Comparison of ENCODE assay signal across 7 mouse cellular contexts in the genomic region with DNA sequence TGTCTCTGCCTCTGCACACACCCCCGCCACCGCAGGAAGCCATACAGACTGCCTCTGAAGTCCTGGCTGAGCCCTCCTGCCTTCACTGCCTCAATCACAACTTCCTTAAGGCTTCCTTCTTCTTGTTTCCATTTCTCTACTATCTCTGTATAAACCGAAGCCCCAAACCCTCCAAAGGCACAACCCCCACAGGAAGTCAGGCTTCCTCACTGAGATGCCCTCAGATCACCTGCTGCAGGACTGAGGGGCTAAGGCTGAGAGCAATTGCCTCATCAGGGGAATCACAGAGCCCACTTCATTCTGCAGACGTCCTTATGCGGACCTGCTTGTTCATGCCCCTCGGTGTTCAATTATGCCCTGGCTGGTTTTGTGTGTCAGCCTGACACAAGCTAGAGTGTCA. TPM values are rescaled to one million over a fixed set of nuclear protein-coding genes. Genes with fewer than 3 reads are reported as not detected.
A peak's percentile ranks its signal among the peaks of the same experiment; 100 is the strongest.
DNase-seq lines count a peak whose midpoint lies in the region; ATAC-seq and TF ChIP-seq lines count a peak whose summit lies in the region.

No protein-coding gene starts in this region.

- peaks cover 7% of the 10 kb centered on the region; the same call in 1 of the 2 replicates for H3K4me1 ChIP-seq in neural tube, embryonic 11.5 days (ENCODE audit: control insufficient read depth, insufficient read depth, low read length)
- peaks cover 23% of the 10 kb centered on the region for H3K4me1 ChIP-seq in forebrain, embryonic 13.5 days
- H3K4me1 ChIP-seq in liver, embryonic 14.5 days (replicated peaks; ENCODE audit: control insufficient read depth in 2 of 2, insufficient read depth in 2 of 2, low read length in 1 of 2): peaks cover 0 to 12% of the 10 kb centered on the region in 2 experiments; a peak in 2 of 4 replicates

- TF ChIP-seq EP300 in liver, embryonic 14.5 days (IDR thresholded peaks at IDR 0.05; ENCODE audit: low read depth): no peak

- DNase-seq in neural tube, embryonic 11.5 days (ENCODE audit: low spot score): no peak
- DNase-seq in neural tube, embryonic 10.5 days (ENCODE audit: extremely low spot score, low spot score): no peak
- no peak for DNase-seq in liver, embryonic 14.5 days (ENCODE audit: low read depth in 3 of 3, low spot score in 3 of 3)
- peak; percentile 10 to 23 for DNase-seq in thymus, postnatal 36 days
- no peak for DNase-seq in left cerebral cortex, adult 11 months (ENCODE audit: low spot score)
- no peak for DNase-seq in right cerebral cortex, postnatal 36 days (ENCODE audit: low spot score in 2 of 2)

- H3K9me3 ChIP-seq in neural tube, embryonic 11.5 days (ENCODE audit: control insufficient read depth, low read length): no peaks in the 10 kb centered on the region
- no peaks in the 10 kb centered on the region for H3K9me3 ChIP-seq in forebrain, embryonic 13.5 days (replicated peaks)
- no peaks in the 10 kb centered on the region for H3K9me3 ChIP-seq in liver, embryonic 14.5 days (ENCODE audit: control insufficient read depth, low read length)

- whole genome bisulfite sequencing in neural tube, embryonic 11.5 days: 90% methylated on average over 6 of the region's 6 CpGs
- WGBS in forebrain, embryonic 13.5 days: 95% methylated on average over 6 of the region's 6 CpGs
- 37% methylated on average over 6 of the region's 6 CpGs for WGBS in liver, embryonic 14.5 days (ENCODE audit: insufficient replicate concordance)

- H3K36me3 ChIP-seq in neural tube, embryonic 11.5 days (ENCODE audit: control insufficient read depth, insufficient read depth, low read length): peaks cover 2% of the 10 kb centered on the region; the same call in 1 of the 2 replicates
- peaks cover 38% of the 10 kb centered on the region for H3K36me3 ChIP-seq in forebrain, embryonic 13.5 days (ENCODE audit: poor library complexity, severe bottlenecking)
- no peaks in the 10 kb centered on the region for H3K36me3 ChIP-seq in liver, embryonic 14.5 days (replicated peaks; ENCODE audit: control insufficient read depth, insufficient read depth, low read depth)

- H3K9ac ChIP-seq in neural tube, embryonic 11.5 days (ENCODE audit: low read length): no peak overlapping the region; the same call in 1 of the 2 replicates
- H3K9ac ChIP-seq in forebrain, embryonic 13.5 days: peak overlapping the region; percentile 97; the same call in 1 of the 2 replicates
- no peak overlapping the region; the same call in 1 of the 2 replicates for H3K9ac ChIP-seq in liver, embryonic 14.5 days (replicated peaks)

- H3K4me3 ChIP-seq in neural tube, embryonic 11.5 days (ENCODE audit: low read depth, low read length): no peak overlapping the region; the same call in 1 of the 2 replicates
- peak overlapping the region; percentile 96 for H3K4me3 ChIP-seq in forebrain, embryonic 13.5 days
- peak overlapping the region; percentile 79 to 95; a peak in 2 of 4 replicates for H3K4me3 ChIP-seq in liver, embryonic 14.5 days (ENCODE audit: insufficient read depth in 1 of 2, low read depth in 2 of 2, low read length in 2 of 2)

- peak overlapping the region; percentile 91; the same call in 1 of the 2 replicates for H3K4me2 ChIP-seq in neural tube, embryonic 11.5 days (ENCODE audit: low read depth)
- peak overlapping the region; percentile 99 for H3K4me2 ChIP-seq in forebrain, embryonic 13.5 days
- H3K4me2 ChIP-seq in liver, embryonic 14.5 days (ENCODE audit: low read depth): peak overlapping the region; percentile 82

- no peak overlapping the region for H3K27ac ChIP-seq in neural tube, embryonic 11.5 days (ENCODE audit: low read depth, low read length)
- H3K27ac ChIP-seq in forebrain, embryonic 13.5 days: no peak overlapping the region
- H3K27ac ChIP-seq in liver, embryonic 14.5 days: no peak overlapping the region

- ATAC-seq in neural tube, embryonic 11.5 days (ENCODE audit: insufficient read depth, low FRiP score, low TSS enrichment): no peak
- no peak for ATAC-seq in forebrain, embryonic 13.5 days
- ATAC-seq in liver, embryonic 14.5 days (ENCODE audit: insufficient read depth): no peak

- H3K27me3 ChIP-seq in neural tube, embryonic 11.5 days (ENCODE audit: control insufficient read depth, insufficient read depth, low read length): no peaks in the 10 kb centered on the region
- 0 out of 2 replicates have a peak, but pooled peaks cover 3% of the 10 kb centered on the region for H3K27me3 ChIP-seq in forebrain, embryonic 13.5 days
- H3K27me3 ChIP-seq in liver, embryonic 14.5 days (ENCODE audit: control insufficient read depth, insufficient read depth, low read length): no peaks in the 10 kb centered on the region

- no peak for TF ChIP-seq CTCF in liver, embryonic 14.5 days (IDR thresholded peaks at IDR 0.05; ENCODE audit: low read depth)

RNA-seq across cellular contexts. Expression of gene Cops9, which starts 1.4 kb away (rescaled TPM):
- polyA plus RNA-seq in neural tube, embryonic 11.5 days (2014; fragmentation: Nextera tagmentation; extraction: Ambion mirVana): 408 and 434 TPM in 2 replicates
- polyA plus RNA-seq in forebrain, embryonic 13.5 days (2015; fragmentation: Nextera tagmentation; extraction: Ambion mirVana): 542 and 587 TPM in 2 replicates
- polyA plus RNA-seq in liver, embryonic 14.5 days (2012; rRNA removed): 98.4 and 99.3 TPM in 2 replicates
- polyA plus RNA-seq in liver, embryonic 14.5 days (2014; fragmentation: Nextera tagmentation; extraction: Ambion mirVana): 230 and 237 TPM in 2 replicates

RNA-seq across cellular contexts. Expression of gene Otos, which starts 8.2 kb away (rescaled TPM):
- polyA plus RNA-seq in neural tube, embryonic 11.5 days (2014; fragmentation: Nextera tagmentation; extraction: Ambion mirVana): 0.08 and 0.62 TPM in 2 replicates
- polyA plus RNA-seq in forebrain, embryonic 13.5 days (2015; fragmentation: Nextera tagmentation; extraction: Ambion mirVana): 0.10 and 0.11 TPM in 2 replicates
- 0.18 TPM in 1 of 2 replicates, not detected in the other for polyA plus RNA-seq in liver, embryonic 14.5 days (2012; rRNA removed)
- polyA plus RNA-seq in liver, embryonic 14.5 days (2014; fragmentation: Nextera tagmentation; extraction: Ambion mirVana): 0.10 TPM in 1 of 2 replicates, not detected in the other

RNA-seq across cellular contexts. Expression of gene Olfr12, which starts 22.8 kb away (rescaled TPM):
- polyA plus RNA-seq in neural tube, embryonic 11.5 days (2014; fragmentation: Nextera tagmentation; extraction: Ambion mirVana): not detected in 2 replicates
- polyA plus RNA-seq in forebrain, embryonic 13.5 days (2015; fragmentation: Nextera tagmentation; extraction: Ambion mirVana): not detected in 2 replicates
- not detected in 2 replicates for polyA plus RNA-seq in liver, embryonic 14.5 days (2012; rRNA removed)
- polyA plus RNA-seq in liver, embryonic 14.5 days (2014; fragmentation: Nextera tagmentation; extraction: Ambion mirVana): not detected in 2 replicates

RNA-seq across cellular contexts. Expression of gene Olfr1410, which starts 34.8 kb away (rescaled TPM):
- polyA plus RNA-seq in neural tube, embryonic 11.5 days (2014; fragmentation: Nextera tagmentation; extraction: Ambion mirVana): not detected in 2 replicates
- polyA plus RNA-seq in forebrain, embryonic 13.5 days (2015; fragmentation: Nextera tagmentation; extraction: Ambion mirVana): not detected in 2 replicates
- not detected in 2 replicates for polyA plus RNA-seq in liver, embryonic 14.5 days (2012; rRNA removed)
- polyA plus RNA-seq in liver, embryonic 14.5 days (2014; fragmentation: Nextera tagmentation; extraction: Ambion mirVana): not detected in 2 replicates

RNA-seq across cellular contexts. Expression of gene Olfr1411, which starts 46.2 kb away (rescaled TPM):
- polyA plus RNA-seq in neural tube, embryonic 11.5 days (2014; fragmentation: Nextera tagmentation; extraction: Ambion mirVana): not detected in 2 replicates
- polyA plus RNA-seq in forebrain, embryonic 13.5 days (2015; fragmentation: Nextera tagmentation; extraction: Ambion mirVana): not detected in 2 replicates
- not detected in 2 replicates for polyA plus RNA-seq in liver, embryonic 14.5 days (2012; rRNA removed)
- not detected in 2 replicates for polyA plus RNA-seq in liver, embryonic 14.5 days (2014; fragmentation: Nextera tagmentation; extraction: Ambion mirVana)

Comparison
In these comparisons a context has a peak if more than half of its experiments do, and no peak if none do; other contexts are left out.
1. DNase-seq: peak in thymus, postnatal 36 days (2 of 2); none in neural tube, embryonic 11.5 days (single experiment), neural tube, embryonic 10.5 days (single experiment), liver, embryonic 14.5 days (0 of 3), left cerebral cortex, adult 11 months (single experiment) and right cerebral cortex, postnatal 36 days (0 of 2).
2. Peak in every context shown above with its lines, with median percentiles within 50 percentile points of each other: H3K4me2 ChIP-seq.